In the genomic region with DNA sequence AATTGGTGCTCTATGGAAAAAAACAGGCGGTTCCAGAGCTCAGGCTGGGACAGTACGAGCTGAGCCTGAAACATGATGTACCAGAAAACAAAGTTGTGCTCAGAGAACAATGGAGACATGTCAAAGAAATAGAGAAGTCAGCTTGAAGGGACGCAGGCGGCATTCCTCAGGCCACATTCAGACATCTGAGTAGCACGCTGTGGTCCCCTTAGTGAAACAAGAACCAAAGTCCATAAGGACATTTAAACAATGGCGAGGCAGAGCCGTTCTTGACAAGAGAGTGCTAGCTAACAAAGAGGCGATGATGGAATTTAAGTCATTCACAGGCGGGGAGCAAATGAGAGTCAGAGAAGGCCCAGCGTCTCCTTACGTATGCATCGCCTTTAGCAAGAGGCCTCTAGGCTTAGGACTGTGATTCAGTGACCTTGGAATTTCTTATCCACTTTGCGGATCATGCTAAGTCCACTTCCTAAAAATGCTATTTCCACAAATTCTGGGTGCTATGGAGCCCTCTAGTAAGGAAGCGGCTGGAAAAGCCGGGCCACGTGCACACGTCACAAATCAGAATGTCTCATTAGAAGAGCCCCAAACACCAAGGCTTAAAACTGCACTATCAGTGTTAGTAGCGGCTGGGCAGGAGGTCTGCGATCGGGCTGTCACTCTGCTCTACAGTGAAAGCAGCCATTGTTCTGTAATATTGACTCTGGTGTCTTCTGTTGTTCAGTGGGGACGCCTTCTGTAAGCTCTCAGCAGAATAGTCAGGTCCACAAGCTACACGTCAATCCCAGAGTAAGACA, we compare ENCODE assay signal across 11 mouse cellular contexts. TPM values are rescaled to one million over a fixed set of nuclear protein-coding genes. Genes with fewer than 3 reads are reported as not detected.
DNase-seq lines count a peak whose midpoint lies in the region; ATAC-seq and TF ChIP-seq lines count a peak whose summit lies in the region.
"Had no signal": no experiment of that assay in that cellular context is flagged by ENCODE, and none has a peak within 500 bp of the region (broad histone marks: within the 10 kb centered on the region; RNA-seq: fewer than 3 reads in every experiment).

No protein-coding gene starts in this region.

- peak overlapping the region; percentile 51 for H3K4me2 ChIP-seq in heart, embryonic 15.5 days
- peak overlapping the region; percentile 28 for H3K4me2 ChIP-seq in midbrain, postnatal 0 days (ENCODE audit: low read depth, low read length, poor library complexity, severe bottlenecking)
- H3K4me2 ChIP-seq: lung, embryonic 15.5 days had no signal

- peaks cover 19% of the 10 kb centered on the region for H3K4me1 ChIP-seq in heart, embryonic 15.5 days (replicated peaks)
- H3K4me1 ChIP-seq in midbrain, postnatal 0 days (ENCODE audit: insufficient read depth, low read length), result 0 out of 2 replicates have a peak, but pooled peaks cover 3% of the 10 kb centered on the region
- H3K4me1 ChIP-seq: lung, embryonic 15.5 days had no signal

- H3K27me3 ChIP-seq in heart, embryonic 15.5 days, result no peaks in the 10 kb centered on the region
- H3K27me3 ChIP-seq in midbrain, postnatal 0 days (ENCODE audit: insufficient read depth, low read length), result no peaks in the 10 kb centered on the region
- H3K27me3 ChIP-seq: lung, embryonic 15.5 days had no signal

- TF ChIP-seq CTCF in midbrain, postnatal 0 days (IDR thresholded peaks at IDR 0.05), result no peak

- H3K27ac ChIP-seq in heart, embryonic 15.5 days, result peak overlapping the region; percentile 68
- peak overlapping the region; percentile 43; the same call in 1 of the 2 replicates for H3K27ac ChIP-seq in midbrain, postnatal 0 days (ENCODE audit: low read depth, low read length)
- H3K27ac ChIP-seq: lung, embryonic 15.5 days had no signal

- whole genome bisulfite sequencing in heart, embryonic 15.5 days, result 29% methylated on average over 22 of the region's 22 CpGs
- 24% methylated on average over 22 of the region's 22 CpGs for WGBS in midbrain, postnatal 0 days

- H3K9ac ChIP-seq in heart, embryonic 15.5 days, result 0 out of 2 replicates have a peak overlapping the region, but pooled peaks have one; percentile 31
- no peak overlapping the region for H3K9ac ChIP-seq in midbrain, postnatal 0 days (replicated peaks; ENCODE audit: low read length, poor library complexity, severe bottlenecking)
- H3K9ac ChIP-seq: lung, embryonic 15.5 days had no signal

- H3K4me3 ChIP-seq in heart, embryonic 15.5 days, result peak overlapping the region; percentile 18
- no peak overlapping the region for H3K4me3 ChIP-seq in midbrain, postnatal 0 days (ENCODE audit: low read depth, low read length)
- H3K4me3 ChIP-seq: lung, embryonic 15.5 days had no signal

- no peaks in the 10 kb centered on the region for H3K9me3 ChIP-seq in heart, embryonic 15.5 days (replicated peaks)
- no peaks in the 10 kb centered on the region for H3K9me3 ChIP-seq in midbrain, postnatal 0 days (ENCODE audit: low read length)
- H3K9me3 ChIP-seq: lung, embryonic 15.5 days had no signal

- peak; percentile 82 for DNase-seq in R1 (ENCODE audit: low read depth, low spot score)
- DNase-seq in embryo, embryonic 9.5 days (ENCODE audit: extremely low spot score), result peak; percentile 34
- peak; percentile 25 for DNase-seq in midbrain, postnatal 0 days (ENCODE audit: low spot score)
- DNase-seq in adrenal gland, postnatal 10 days, result no peak
- DNase-seq in urinary bladder, postnatal 14 days (ENCODE audit: low spot score), result no peak
- DNase-seq: cerebellum, postnatal 36 days; gastrocnemius, postnatal 36 days; thymus, postnatal 25 days had no signal

- no peaks in the 10 kb centered on the region for H3K36me3 ChIP-seq in heart, embryonic 15.5 days
- H3K36me3 ChIP-seq in midbrain, postnatal 0 days (ENCODE audit: insufficient read depth, low read length), result no peaks in the 10 kb centered on the region
- H3K36me3 ChIP-seq: lung, embryonic 15.5 days had no signal

- 0 out of 2 replicates have a peak, but pooled peaks have one; percentile 51 for ATAC-seq in heart, embryonic 15.5 days (replicated peaks; ENCODE audit: insufficient number of reproducible peaks, insufficient read depth, low FRiP score, low read depth)
- ATAC-seq in midbrain, postnatal 0 days (ENCODE audit: low FRiP score), result 0 out of 2 replicates have a peak, but pooled peaks have one; percentile 31
- ATAC-seq in monocyte, adult 5-6 weeks (replicated peaks; ENCODE audit: insufficient number of reproducible peaks, low FRiP score, low TSS enrichment, poor library complexity, severe bottlenecking), result no peak

RNA-seq across cellular contexts. Expression of a gene that starts 48.2 kb away (rescaled TPM):
- 44.4 and 45.7 TPM in 2 replicates for polyA plus RNA-seq in heart, embryonic 15.5 days (2015; fragmentation: Nextera tagmentation; extraction: Ambion mirVana)
- 19.7 and 25.7 TPM in 2 replicates for total RNA-seq in midbrain, postnatal 0 days (2014; rRNA removed)
- polyA plus RNA-seq in midbrain, postnatal 0 days (2015; fragmentation: Nextera tagmentation; extraction: Ambion mirVana), result 22.4 and 24.0 TPM in 2 replicates
- 10 to 100 TPM; 44.1 to 45.6 TPM for total RNA-seq in adrenal gland, postnatal 10 days (2021)
- 69.0 to 84.0 TPM (median 79.0 TPM) in 3 replicates for total RNA-seq in monocyte, adult 5-6 weeks (2017)

Comparison
In these comparisons a context has a peak if more than half of its experiments do, and no peak if none do; other contexts are left out.
1. DNase-seq: peak in R1 (single experiment), embryo, embryonic 9.5 days (single experiment) and midbrain, postnatal 0 days (single experiment); none in adrenal gland, postnatal 10 days (single experiment) and urinary bladder, postnatal 14 days (single experiment).